Mouse (Mus musculus): ENCODE results near the gene Aoc1.
"Not testable (repeated sequence)": the region's sequence is repeated elsewhere in the genome, so short reads cannot be mapped to it uniquely, and the experiment has no call there.

The Aoc1 gene

DNA sequence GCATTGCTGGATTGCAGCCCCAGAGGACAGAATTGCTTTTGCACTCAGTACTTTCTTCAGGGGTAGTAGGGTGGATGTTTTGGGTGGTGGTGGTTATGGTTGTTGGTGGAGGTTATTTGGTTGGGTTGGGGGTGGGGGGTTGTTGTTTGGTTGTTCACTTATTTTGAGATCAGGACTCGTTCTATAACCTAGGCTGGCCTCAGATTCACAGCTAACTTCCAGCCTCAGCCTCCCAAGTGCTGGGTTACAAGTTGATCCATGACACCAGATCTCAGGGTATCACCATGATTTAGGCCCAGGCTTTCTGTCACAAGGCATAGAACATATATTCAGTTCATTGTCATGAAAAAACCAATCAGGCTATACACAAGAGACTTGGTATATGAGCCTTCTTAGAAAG, 11.8 kb upstream of the Aoc1 start:
- DNase-seq (ENCODE audit: extremely low spot score, low spot score), result no peak

DNA sequence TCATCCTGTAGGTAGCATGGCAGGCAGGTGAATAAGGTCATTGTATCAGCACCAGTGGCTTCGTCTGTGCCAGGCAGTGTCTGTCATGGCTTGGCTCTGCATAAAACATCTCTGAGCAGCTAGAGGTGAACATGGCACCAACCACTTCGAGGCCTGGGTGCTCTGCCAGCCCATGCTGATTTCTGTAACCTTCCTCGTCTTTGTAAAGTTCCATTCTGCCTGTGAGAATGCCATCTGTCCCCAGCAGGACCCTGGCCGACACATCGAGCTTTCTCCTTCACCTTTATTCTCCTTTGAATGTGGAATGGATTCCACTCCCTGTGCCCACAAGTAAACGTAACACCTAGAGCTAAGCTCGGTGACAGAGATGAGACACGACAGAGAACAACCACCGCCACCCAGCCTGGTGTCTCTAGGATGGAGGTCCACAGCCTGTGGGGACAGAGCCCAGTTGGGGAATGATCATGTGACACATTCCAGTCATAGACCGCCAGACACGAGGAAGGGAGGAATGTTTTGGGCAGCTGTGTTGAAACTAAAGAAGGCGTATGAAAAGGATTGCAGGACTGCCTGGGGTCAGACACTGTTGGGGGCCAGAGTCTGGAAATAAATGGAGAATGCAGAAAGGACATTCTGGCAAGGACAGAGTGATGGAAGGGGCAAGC, 10.9 kb upstream of the Aoc1 start:
- DNase-seq (ENCODE audit: extremely low spot score, low spot score), result no peak

DNA sequence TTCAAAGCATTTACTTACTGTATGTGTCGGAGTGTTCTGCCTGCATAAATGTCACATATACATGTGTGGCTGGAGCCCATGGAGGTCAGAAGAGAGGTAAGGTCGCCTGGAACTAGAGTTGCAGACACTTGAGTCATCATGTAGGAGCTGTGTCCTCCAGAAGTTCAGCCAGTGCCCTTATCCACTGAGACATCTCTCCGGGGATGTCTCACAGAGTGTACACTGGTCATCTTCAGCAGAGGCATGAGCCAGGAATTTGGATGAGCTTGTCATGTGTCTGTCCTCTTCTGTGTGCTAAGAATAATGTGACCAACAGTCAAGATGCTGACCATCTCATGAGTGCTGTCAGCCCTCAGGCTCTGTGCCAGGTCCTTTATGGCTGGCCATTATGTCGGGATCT, 9.9 kb upstream of the Aoc1 start:
- no peak for DNase-seq (ENCODE audit: extremely low spot score, low spot score)

DNA sequence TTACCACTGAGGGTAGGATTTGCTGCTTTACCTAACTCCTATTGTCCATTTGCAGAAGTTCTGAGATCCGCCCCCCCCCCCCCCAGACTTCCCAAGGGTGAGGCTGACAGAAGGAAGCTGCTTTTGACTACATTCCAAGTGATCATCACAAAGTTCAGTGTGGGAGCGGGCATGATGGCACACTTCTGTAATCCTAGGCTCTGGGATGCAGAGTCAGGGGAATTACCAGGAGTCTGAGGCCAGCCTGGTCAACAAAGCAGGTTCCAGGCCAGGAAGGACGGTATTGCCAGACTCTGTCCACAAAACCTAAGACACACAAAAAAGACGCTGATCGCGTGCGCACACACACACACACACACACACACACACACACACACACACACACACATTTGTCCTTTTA, 9.2 kb upstream of the Aoc1 start:
- DNase-seq (ENCODE audit: extremely low spot score, low spot score), result no peak

DNA sequence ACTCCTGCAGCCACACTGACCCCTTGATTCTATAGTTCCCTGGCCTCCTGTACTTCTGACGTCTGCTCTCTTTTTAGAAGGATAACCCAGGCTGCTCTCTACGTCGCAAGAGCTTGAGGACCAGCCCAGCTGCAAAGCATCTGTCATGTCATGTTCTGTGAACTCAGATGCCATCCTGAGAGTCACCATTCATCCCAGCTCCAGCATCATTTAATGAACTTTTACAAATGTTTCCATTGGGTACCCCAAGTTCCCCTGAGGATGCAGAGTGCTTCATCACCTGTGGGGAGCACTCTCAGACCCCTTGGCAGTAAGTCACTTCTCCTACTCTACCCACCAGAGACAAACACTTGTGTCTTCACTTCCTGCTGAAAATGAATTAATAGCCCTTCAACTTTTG, 8.5 kb upstream of the Aoc1 start:
- no peak for DNase-seq (ENCODE audit: extremely low spot score, low spot score)

DNA sequence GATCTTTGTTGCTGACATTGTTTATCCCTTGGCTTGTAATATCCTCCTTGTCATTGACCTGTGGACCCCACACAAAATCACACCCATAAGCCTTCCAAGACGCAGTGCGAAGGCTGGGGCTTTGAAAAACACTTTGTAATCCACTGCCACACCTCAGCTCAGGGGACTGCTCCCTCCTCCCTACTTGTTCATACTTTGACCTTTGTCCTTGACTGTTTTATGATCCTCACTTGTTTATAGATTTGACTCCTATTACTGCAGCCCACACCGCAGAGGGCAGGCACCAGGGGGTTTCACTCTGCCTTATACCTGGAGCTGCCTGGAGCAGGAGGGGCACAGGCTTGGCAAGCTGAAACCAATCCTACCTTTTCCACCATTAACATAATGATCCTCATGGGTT, 8.0 kb upstream of the Aoc1 start:
- no peak for DNase-seq (ENCODE audit: extremely low spot score, low spot score)

DNA sequence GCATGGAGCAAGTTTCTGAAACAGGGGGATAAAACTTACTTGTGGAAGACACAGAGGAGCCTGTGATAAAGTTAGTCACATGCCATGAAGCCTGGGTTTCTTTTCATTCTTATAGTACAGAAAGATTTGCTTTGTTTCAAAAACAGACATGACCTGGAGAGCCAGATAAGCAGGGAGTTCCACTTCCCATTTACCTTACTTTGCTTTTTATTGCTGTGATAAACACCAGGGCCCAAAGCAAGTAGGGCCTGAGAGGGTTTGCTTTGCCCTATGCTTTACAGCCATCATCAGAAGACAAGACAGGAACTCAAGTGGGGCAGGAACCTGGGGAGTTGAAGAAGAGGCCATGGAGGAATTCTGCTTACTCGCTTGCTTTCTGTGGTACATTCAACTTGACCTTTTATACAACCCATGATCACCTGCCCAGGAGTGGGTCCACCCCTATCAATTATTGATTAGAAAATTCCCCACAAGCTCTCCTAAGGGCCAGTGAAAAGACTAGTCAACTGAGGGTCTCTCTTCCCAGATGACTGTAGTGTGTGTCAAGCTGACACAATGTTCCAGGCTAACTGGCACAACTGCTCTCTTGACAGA, 7.4 kb upstream of the Aoc1 start:
- DNase-seq (ENCODE audit: extremely low spot score, low spot score), result no peak

DNA sequence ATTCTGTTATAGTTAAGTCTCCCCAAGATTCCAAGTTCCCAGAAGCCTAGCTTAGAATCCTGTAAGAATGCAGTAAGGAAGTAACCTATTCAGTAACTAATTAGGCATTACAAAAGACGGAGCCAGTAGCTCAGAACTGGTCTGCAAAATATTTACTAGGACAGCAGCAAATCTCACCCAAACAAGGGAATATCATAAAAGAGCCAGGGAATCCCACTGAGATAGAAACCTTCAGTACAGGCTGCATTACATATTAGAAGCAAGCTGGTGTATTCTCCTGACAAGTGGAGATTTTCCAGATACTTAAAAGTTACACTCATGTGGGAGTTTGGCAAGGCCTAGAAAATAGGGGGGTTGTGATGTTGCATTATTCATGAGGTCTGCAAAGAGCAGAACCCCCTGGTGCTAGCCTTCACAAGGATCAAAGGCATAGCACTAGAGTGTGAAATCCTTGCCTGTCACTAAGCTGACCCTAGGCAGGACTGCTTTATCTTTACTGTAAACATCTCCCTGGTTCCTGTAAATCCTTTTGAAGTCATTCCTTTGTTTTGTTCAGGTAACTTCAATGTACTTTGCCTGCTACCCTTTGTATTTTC, 6.2 kb upstream of the Aoc1 start:
- not testable (repeated sequence) for DNase-seq (ENCODE audit: extremely low spot score, low spot score)

DNA sequence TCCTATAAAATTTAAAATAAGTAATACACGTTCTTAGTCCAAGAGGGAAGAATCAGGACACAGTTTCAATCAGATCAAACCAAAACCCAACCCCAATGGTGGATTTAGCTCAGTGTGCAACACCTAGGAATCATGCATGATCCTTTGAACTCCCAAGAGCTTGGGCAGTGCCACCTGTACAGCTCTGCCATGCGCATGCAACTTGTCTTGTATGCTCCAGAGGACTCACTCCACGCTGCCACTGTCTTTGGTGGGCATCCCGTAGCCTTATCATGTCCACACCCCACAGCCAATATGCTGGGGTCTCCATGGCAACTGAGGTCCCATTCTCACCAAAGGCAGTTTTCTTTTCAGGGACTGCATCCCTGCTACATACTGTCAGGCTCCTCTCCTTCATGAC, 5.5 kb upstream of the Aoc1 start:
- DNase-seq (ENCODE audit: extremely low spot score, low spot score), result no peak

DNA sequence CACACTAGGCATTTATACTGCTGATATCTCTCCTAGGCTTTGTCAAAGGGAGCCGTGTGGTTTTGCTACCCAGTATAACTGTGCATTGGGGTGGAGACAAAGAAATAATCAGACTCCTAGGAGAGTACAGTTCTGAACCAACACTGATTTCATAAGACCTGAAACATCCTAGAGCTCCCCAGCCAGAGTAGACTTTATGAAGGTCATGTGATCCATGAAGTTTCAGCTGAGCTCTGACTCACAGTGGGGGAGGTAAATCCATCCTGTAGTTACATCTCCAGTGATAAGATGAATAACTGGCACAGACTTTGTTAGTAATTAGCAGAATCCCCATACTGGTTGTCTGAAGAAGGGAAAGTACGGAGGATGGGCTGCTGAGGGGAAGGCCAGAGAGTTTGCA, 2.9 kb upstream of the Aoc1 start:
- DNase-seq (ENCODE audit: extremely low spot score, low spot score), result no peak

DNA sequence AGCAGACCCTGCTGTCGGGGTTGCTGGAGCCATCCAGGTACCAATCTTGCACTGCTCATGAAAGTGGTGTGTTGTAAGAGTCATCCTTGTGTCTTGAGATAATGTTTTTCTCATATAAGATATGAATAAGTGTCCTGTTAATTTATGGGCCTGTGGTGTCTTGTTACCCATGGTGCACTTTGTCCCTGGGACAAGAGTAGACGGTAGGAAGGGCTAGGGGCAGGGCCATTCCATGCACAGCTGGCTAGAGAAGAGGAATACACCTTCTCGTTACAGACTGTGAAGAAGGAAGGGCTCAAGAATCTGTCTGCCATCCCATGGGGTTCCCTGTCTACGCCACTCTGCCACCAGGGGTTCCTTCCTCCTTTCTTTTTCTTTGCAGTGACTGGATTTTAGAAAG, 1.9 kb downstream of the Aoc1 start:
- DNase-seq (ENCODE audit: extremely low spot score, low spot score), result no peak

DNA sequence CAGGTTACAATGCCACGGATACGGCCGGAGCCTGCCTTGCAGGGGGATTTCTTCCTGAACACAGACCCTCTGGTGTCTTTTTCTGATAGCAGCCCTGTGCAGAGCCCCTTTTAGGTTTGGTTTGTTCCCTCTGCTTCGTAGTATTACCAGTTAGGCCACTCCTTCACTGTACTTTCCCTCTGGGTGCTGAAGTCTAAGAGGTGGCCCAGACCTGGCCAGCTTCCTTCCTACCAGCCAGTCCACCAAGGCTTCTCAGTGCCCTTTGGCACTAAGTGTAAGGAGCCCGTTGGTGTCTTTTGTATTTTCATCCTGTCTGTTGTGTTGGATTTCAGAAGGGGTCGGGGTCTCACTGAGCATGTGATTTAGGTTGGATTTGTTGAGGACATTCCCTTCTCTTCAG, 2.8 kb downstream of the Aoc1 start:
- DNase-seq (ENCODE audit: extremely low spot score, low spot score), result no peak

DNA sequence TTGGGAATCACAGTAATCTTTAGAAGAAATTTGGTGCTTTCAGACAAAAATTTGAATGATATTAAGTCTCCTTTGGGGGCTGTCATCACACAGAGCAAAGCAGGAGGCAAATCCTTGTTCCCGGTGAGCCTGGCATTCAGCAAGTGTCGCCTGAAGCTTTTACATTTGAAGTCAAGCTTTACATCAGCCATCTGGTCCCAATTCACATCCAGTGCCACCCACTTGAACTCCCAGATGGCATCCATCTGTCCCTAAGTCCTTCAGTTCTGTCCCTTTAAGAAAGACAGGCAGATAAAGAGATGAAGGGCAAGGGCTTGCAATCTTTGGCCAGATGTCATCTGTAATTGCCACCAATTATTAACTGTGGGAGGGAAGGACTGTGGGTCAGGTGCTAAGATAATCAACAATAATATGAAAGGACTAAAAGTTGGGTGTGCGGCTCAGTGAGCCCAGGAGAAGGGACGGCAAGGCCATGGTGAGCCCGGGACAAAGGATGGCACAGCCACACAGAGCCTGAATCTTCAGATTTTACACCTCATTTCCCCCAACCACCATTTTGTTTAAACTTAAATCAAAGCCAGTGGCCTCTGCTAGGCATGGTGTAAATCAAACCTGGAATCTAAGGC, 3.9 kb downstream of the Aoc1 start:
- DNase-seq (ENCODE audit: extremely low spot score, low spot score), result no peak

DNA sequence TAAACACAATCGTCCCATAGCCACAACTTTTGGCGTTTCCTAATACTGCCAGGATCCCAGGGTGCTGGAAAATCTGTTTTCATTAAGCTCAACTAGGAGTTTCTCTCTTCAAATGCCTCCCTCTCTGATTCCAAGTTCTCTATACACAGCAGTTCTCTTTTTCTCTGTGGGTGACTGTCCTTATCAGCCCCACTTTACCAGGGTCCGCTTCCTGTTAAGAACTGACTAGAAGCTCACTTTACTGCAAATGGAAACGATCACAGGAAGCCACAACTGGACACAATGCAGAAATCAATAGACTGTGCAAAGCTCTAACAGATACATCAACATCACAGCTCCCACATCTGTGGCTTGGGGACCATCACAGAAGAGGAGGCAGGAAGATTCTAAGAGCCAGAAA, 21.5 kb downstream of the Aoc1 start:
- no peak for DNase-seq (ENCODE audit: extremely low spot score, low spot score)

DNA sequence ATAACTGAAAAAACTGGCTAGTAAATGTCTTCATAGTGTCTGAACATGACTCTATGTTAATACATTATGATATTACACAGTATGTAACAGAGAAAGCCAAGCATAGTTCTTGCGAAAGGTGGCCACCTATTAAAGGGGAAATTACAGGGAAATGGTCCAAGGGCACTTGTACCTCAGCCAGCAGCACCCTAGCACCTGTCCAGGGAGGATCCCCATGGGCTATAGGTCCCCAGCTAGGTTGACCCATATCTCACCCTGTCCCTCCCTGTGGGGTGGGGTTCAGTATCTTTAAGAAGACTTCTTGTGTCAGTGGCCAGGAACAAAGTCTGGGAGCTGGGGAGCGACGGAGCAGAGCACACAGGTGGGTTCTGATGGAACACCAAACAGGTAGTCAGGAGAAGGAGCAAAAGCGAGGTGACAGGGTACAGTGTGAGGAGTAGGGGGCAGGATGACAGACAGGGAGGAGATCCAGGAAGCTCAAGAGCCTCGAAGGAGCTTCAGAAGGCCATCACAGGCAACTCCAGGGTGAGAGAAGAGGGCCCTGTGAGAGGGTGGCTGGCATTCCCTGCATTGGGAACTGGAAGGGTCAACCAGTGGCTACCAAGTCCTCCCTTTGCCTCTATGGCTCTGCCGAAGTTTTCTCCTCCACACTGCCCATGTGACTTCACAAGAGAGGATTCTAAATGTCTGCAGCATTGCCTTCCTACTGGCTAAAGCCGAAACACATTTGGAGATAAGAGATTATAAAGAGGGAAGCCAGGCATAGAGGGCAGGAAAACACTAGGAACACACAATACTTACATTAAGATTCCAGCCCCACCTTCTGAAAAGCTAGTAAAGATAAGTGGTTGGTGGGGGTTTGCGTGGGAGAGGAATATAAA, 22.5 kb downstream of the Aoc1 start:
- no peak for DNase-seq (ENCODE audit: extremely low spot score, low spot score)

DNA sequence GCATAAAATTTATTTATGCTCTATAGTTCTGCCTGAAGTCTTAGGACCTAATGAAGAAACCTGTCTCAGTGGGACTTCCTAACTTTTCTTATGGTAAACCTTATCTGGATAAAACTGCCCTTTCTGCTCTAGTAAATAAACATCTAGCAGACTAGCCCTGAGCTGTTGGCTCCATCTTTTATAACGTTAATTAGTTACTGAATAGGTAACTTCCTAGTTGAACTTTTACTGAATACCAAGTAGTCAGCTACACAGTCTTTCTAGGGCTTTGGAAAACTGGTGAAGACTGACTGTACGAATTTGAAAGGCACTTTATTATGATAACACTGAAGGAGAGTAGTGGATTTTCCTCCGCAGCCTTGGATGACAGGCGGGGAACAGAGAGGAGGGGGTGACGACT, 23.2 kb downstream of the Aoc1 start:
- no peak for DNase-seq (ENCODE audit: extremely low spot score, low spot score)

DNA sequence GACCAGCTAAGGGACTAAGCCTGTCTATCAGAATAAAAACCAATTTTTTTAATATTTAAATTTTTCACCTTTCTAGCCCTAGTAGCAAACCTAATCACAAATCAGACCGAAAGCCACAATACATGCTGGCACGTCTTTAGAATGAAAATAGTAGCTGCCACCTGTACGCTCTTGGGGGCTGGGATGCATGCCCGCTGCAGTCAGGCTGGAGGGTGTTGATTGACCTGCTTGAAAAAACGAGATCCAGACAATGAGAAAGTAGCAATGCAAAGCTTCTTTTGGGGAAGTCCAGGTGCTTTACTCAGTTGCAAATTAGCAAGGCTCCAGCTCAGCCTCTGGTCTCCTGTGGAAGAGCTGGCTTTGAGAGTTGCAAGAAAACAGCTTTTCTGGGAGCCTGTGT, 24.3 kb downstream of the Aoc1 start:
- DNase-seq (ENCODE audit: extremely low spot score, low spot score), result no peak

DNA sequence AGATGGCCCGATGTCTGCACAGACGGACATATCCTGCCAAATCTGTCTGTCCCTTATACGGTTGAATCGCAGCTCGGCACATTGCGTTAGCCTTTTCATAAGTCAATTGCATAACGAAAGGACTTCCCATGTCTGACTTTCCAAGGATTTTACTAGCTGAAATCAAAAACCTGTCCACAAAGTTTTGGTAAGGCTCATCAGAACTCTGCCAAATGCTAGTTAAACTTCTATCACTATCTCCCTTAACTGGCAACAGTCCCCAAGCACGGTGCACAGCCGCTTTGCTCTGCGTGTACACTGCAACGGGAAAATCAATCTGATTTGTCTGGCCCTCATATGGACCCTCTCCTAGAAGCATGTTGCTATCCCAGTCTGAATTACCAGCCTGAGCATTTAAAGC, 28.6 kb downstream of the Aoc1 start:
- DNase-seq (ENCODE audit: extremely low spot score, low spot score), result not testable (repeated sequence)

DNA sequence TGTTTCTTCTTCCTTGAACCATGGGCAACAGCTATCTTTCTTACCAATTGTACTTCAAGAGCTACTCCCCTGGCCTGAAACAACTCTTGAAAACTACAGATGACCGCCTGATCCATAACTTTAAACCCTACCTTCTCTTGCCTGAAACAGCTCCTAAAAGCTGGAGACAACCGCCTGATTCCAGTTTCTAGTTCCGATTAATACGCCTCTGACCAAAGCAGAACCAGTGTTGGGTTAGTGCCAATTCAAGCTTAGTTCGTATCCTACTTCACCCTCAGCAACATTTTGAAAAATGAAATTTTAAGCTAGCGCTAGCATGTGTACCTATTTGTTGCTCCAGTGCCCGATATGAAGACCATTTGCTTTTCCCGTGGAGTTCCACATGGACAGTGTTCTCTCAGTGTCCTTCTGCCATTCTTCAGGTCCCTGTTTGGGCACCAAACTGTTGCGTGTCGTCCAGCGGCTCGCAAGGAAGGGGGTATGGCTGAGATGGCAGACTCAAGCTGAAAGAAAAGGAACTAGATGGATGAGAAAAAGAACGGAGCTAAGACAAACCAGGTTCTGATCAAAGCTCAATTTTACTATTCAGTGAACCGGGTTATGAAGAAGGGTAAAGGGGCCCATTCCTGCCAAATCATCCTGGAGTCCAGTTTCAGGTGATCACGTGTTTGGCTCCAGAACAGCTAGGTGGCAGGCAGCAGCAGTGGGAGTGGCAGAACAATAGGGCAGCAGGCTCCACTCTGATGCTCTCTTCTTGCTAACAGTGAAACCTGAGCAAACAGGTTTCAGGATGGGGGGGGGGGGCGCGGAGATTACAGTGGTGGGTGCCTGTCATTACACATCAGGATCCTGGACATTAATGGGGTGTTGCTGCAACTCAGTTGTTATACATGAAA, 30.1 kb downstream of the Aoc1 start:
- no peak for DNase-seq (ENCODE audit: extremely low spot score, low spot score)

DNA sequence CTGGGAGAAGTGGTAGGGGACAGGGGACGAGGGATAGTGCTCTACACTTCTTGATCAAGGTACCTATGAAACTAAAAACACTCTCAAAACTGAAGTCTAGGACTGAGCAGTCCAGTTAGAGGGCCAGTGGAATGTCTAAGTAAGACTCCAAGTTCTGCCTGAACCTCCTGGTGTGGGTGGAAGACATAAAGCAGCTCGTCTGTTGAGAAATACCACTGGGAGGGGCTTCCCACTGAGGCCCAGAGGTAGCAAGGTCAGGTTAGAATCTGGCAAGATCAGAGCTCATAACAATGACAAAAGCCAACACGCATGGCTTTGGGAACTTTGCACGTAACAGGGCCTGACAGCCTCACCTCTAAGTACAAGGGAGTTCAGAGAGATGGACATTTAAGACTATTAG, 30.7 kb downstream of the Aoc1 start:
- no peak for DNase-seq (ENCODE audit: extremely low spot score, low spot score)

DNA sequence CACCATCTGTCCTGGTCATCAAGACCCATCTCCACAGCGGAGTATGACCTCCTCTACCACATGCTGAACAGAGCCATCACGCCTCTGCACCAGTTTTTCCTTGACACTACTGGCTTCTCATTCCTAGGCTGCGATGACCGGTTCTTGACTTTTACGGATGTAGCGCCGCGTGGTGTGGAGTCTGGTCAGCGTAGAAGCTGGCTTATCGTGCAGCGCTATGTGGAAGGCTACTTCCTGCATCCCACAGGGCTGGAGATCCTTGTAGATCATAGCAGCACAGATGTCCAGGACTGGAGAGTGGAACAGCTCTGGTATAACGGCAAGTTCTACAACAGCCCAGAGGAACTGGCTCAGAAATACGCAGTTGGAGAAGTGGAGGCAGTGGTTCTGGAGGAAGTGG, 32.9 kb downstream of the Aoc1 start:
- no peak for DNase-seq (ENCODE audit: extremely low spot score, low spot score)
